Mouse (Mus musculus): ENCODE measurements at regions not wholly inside any gene's neighbourhood (a gene's known extent, or its start where the extent isn't known, plus 50 kb on each side); places are given as distances from the start of the nearest gene placed in this dataset.

DNA sequence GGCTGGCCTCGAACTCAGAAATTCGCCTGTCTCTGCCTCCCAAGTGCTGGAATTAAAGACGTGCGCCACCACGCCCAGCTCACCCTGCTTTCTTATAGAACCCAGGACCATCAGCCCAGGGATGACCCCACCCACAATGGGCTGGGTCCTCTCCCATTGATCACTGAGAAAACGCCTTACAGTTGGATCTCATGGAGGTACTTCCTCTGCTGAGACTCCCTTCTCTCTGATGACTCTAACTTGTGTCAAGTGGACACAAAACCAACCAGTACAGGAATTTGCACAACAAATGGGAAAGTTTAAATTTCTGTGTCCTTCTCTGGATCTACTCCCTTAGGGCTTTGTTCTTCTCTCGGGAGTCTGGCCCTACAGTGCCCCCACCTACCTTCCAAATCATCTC lies 85.0 kb downstream of the Tomm20 start:
- no peak for TF ChIP-seq POLR2A (IDR thresholded peaks at IDR 0.05; ENCODE audit: insufficient read depth, low read depth, low read length)
- no peak for TF ChIP-seq CTCF (IDR thresholded peaks at IDR 0.05)
- no peak for TF ChIP-seq EP300 (IDR thresholded peaks at IDR 0.05; ENCODE audit: insufficient read depth, low read depth, low read length)

All from heart, adult 2 months (tissue).